Mouse (Mus musculus) adrenal gland, postnatal 25 days (tissue): Measurements from ENCODE around the gene Arl8b. TPM values are rescaled to one million over a fixed set of nuclear protein-coding genes. Genes with fewer than 3 reads are reported as not detected.
"Not testable (repeated sequence)": the region's sequence is repeated elsewhere in the genome, so short reads cannot be mapped to it uniquely, and the experiment has no call there.

Experiments used
- DNase-seq: peaks from one replicate; pipeline ENCODE4 v3.0.0; 2021; ENCODE audit warnings: mixed read lengths
- total RNA-seq: library from RNA; stranded (reverse); gene quantifications from 2 replicates; pipeline ENCODE4 v1.2.3, GENCODE M21; 2021

The Arl8b gene
- total RNA-seq, 1 experiment from 2014 or later, result 117 TPM

GRCm38 (mm10) chr6:108835765-108836691, 53.1 kb downstream of the Arl8b start:
- peak; percentile 16 for DNase-seq

GRCm38 (mm10) chr6:108837081-108837480, 54.2 kb downstream of the Arl8b start:
- no peak for DNase-seq

GRCm38 (mm10) chr6:108837958-108838357, 55.1 kb downstream of the Arl8b start:
- DNase-seq, result no peak

GRCm38 (mm10) chr6:108839432-108839831, 56.5 kb downstream of the Arl8b start:
- no peak for DNase-seq

GRCm38 (mm10) chr6:108840861-108841640, 58.2 kb downstream of the Arl8b start:
- no peak for DNase-seq

GRCm38 (mm10) chr6:108843664-108844063, 60.8 kb downstream of the Arl8b start:
- DNase-seq, result peak; percentile 24

- DNase-seq, result no peak
Measured at GRCm38 (mm10) chr6:108844093-108844492, 61.2 kb downstream of the Arl8b start.

- DNase-seq, result no peak
Measured at GRCm38 (mm10) chr6:108844771-108845170, 61.9 kb downstream of the Arl8b start.

GRCm38 (mm10) chr6:108852088-108852670, 69.3 kb downstream of the Arl8b start:
- DNase-seq, result no peak

GRCm38 (mm10) chr6:108852986-108853385, 70.1 kb downstream of the Arl8b start:
- no peak for DNase-seq

GRCm38 (mm10) chr6:108858583-108858982, 75.7 kb downstream of the Arl8b start:
- DNase-seq, result no peak

GRCm38 (mm10) chr6:108861226-108861625, 78.3 kb downstream of the Arl8b start:
- DNase-seq, result no peak

- peak; percentile 23 for DNase-seq
Measured at GRCm38 (mm10) chr6:108862548-108862947, 79.6 kb downstream of the Arl8b start.

- DNase-seq, result no peak
Measured at GRCm38 (mm10) chr6:108866317-108866716, 83.4 kb downstream of the Arl8b start.

GRCm38 (mm10) chr6:108869031-108869430, 86.1 kb downstream of the Arl8b start:
- DNase-seq, result not testable (repeated sequence)

GRCm38 (mm10) chr6:108870421-108870820, 87.5 kb downstream of the Arl8b start:
- DNase-seq, result no peak

- DNase-seq, result no peak
Measured at GRCm38 (mm10) chr6:108871251-108871650, 88.4 kb downstream of the Arl8b start.

Other genes with a start within 250 kb of the Arl8b start
- gene Bhlhe40, start 122.5 kb upstream of the Arl8b start, total RNA-seq, result 191 and 201 TPM in 2 replicates
- 60.2 and 64.4 TPM in 2 replicates for gene Edem1, start 45.5 kb downstream of the Arl8b start, total RNA-seq